Mouse (Mus musculus): ENCODE measurements around the gene Scube2.

DNA sequence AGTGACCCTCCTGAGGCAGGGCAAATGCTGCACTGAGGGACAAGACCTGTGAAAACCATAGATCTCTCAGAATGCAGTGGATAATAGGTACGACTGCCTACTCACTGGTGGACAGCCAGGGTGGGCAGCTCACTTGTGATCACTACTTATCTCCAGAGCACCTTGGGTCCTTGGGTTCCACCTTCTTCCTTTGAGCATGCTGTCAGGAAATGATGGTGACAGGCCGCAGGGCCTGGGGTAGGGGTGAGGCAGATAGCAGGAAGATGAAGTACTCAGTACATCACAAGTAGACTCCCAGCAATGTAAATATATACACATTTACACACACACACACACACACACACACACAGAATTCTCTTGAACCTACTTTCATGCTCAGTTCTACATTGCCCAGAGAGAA is 77.6 kb downstream of the Scube2 start:
- TF ChIP-seq CTCF (IDR thresholded peaks at IDR 0.05; ENCODE audit: extremely low read depth, insufficient read length, insufficient replicate concordance, low read depth, low read length) (no peak), POLR2A (IDR thresholded peaks at IDR 0.05; ENCODE audit: low read depth, low read length) (no peak)

Measured in small intestine, adult 2 months (tissue).